Comparison of ENCODE assay signal across 25 mouse cellular contexts in the genomic region with DNA sequence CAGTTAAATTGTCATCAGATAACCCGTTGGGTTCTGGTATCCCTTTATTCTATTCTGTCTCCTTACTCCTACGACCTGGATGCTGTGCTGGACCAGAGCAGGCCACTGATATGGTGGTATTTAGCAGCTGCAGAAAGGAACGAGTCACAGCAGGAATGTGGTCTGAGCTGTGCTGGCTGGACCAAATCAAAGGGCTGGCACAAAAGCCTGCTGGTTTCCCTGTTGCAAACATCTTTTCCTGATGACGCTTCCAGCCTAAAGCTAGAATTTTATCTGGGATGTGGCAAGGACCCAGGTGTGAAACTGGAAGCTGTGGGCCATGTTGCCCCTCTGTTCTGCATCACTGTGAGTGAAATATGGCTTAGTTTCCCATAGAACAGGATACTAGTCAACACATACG. TPM values are rescaled to one million over a fixed set of nuclear protein-coding genes. Genes with fewer than 3 reads are reported as not detected.
"Had no signal": no experiment of that assay in that cellular context is flagged by ENCODE, and none has a peak within 500 bp of the region (broad histone marks: within the 10 kb centered on the region; RNA-seq: fewer than 3 reads in every experiment).

No protein-coding gene starts in this region.

- H3K4me3 ChIP-seq: lung, embryonic 15.5 days; megakaryocyte, embryonic 14.5 days; midbrain, embryonic 13.5 days; midbrain, embryonic 15.5 days; myocyte; neural tube, embryonic 13.5 days; neural tube, embryonic 15.5 days; stomach, embryonic 15.5 days had no signal

- DNase-seq: liver, postnatal 0 days; lung, adult 2 months; lung, postnatal 14 days; lung, postnatal 36 days; retina, postnatal 1 day; right cerebral cortex, adult 18-20 months; right cerebral cortex, postnatal 25 days; thymus, adult 2 months; thymus, postnatal 25 days; thymus, postnatal 4 days had no signal

- H3K27me3 ChIP-seq: lung, embryonic 15.5 days; midbrain, embryonic 13.5 days; midbrain, embryonic 15.5 days; neural tube, embryonic 13.5 days; neural tube, embryonic 15.5 days; stomach, embryonic 15.5 days had no signal

- H3K9ac ChIP-seq: liver, postnatal 0 days; lung, embryonic 15.5 days; midbrain, embryonic 13.5 days; midbrain, embryonic 15.5 days; neural tube, embryonic 13.5 days; neural tube, embryonic 15.5 days; stomach, embryonic 15.5 days had no signal

- H3K36me3 ChIP-seq: lung, embryonic 15.5 days; midbrain, embryonic 13.5 days; midbrain, embryonic 15.5 days; neural tube, embryonic 13.5 days; neural tube, embryonic 15.5 days had no signal

- H3K27ac ChIP-seq: lung, embryonic 15.5 days; macrophage; midbrain, embryonic 13.5 days; midbrain, embryonic 15.5 days; neural tube, embryonic 13.5 days; neural tube, embryonic 15.5 days; stomach, embryonic 15.5 days; stomach, postnatal 0 days had no signal

- ATAC-seq: liver, postnatal 0 days; lung, postnatal 0 days; midbrain, embryonic 13.5 days; midbrain, embryonic 15.5 days had no signal

- H3K9me3 ChIP-seq: lung, embryonic 15.5 days; megakaryocyte, embryonic 14.5 days; midbrain, embryonic 13.5 days; midbrain, embryonic 15.5 days; neural tube, embryonic 13.5 days; neural tube, embryonic 15.5 days; stomach, embryonic 15.5 days had no signal

- H3K4me1 ChIP-seq: midbrain, embryonic 15.5 days had no signal

- H3K4me2 ChIP-seq: lung, embryonic 15.5 days; midbrain, embryonic 11.5 days; midbrain, embryonic 13.5 days; midbrain, embryonic 15.5 days; neural tube, embryonic 13.5 days; neural tube, embryonic 15.5 days; stomach, embryonic 15.5 days had no signal

RNA-seq across cellular contexts. Expression of gene Gucy2d, which starts 57.2 kb away (rescaled TPM):
- total RNA-seq: megakaryocyte progenitor cell, adult 5-6 weeks had no signal
- polyA plus RNA-seq: liver, postnatal 0 days; lung, embryonic 15.5 days; lung, postnatal 0 days; macrophage; midbrain, embryonic 11.5 days; midbrain, embryonic 13.5 days; midbrain, embryonic 15.5 days; myocyte; neural tube, embryonic 11.5 days; neural tube, embryonic 13.5 days; spleen, adult 2 months had no signal
